Mouse (Mus musculus) CD4-positive, CD25-positive, alpha-beta regulatory T cell, adult 2 months (primary cell): ENCODE measurements around the gene Cpsf4l.

Experiments
- DNase-seq: peaks from one replicate; pipeline ENCODE4 v3.0.0-alpha.2; 2012; ENCODE audit warnings: low read depth, low spot score

Gene Cpsf4l

DNA sequence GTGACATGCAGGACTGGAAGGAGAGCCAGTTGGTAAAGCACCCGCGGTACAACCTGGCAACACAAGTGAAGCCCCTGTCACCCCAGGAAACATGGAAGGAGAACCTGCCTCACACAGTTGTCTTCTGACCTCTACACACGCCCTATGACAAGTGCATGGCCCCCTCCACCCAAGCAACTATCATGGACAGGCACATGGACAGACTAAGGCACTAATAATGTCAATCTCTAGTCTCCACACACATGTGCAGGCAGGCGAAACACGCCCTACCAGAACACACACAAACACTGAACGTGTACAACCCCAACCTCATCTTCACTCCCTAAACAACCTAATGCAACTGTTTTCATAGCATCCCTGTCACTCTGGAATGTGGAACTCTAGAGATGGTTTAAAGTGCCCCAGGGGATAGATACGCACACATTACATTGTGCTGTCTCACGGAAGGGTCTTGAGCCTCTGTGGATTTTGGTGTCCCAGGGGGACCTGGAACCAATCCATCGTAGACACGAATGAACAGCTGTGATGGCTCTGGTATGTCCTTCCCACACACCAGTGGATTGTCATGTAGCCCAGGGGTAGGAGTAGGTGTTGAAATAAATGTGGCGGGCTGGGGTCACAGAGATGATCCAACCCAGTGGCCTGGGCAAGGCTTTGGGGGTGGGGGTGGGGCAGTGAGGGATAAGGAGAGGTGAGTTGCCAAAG, 27.2 kb upstream of the Cpsf4l start:
- DNase-seq, result no peak

DNA sequence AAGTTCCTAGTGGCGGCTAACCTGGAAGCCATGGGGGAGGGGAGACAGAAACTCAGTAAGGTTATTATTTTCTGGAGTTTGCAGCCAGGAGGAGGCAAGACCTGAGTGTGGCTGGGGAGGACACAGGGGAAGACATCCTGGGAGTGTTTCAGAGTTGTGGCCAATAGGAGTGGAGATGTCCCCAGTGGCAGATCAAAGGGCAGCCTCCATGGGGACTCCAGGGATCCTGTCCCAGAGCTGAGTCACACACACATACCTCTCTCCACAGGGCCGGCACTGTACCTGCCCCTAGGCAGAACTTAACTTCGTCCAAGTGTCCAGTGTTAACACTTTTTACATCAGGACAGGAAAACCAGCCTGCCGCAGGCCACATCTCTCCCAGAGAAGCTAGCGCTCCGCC, 25.3 kb upstream of the Cpsf4l start:
- DNase-seq, result no peak

- DNase-seq, result no peak
Measured at GRCm38 (mm10) chr11:113733631-113734364, 24.0 kb upstream of the Cpsf4l start.

DNA sequence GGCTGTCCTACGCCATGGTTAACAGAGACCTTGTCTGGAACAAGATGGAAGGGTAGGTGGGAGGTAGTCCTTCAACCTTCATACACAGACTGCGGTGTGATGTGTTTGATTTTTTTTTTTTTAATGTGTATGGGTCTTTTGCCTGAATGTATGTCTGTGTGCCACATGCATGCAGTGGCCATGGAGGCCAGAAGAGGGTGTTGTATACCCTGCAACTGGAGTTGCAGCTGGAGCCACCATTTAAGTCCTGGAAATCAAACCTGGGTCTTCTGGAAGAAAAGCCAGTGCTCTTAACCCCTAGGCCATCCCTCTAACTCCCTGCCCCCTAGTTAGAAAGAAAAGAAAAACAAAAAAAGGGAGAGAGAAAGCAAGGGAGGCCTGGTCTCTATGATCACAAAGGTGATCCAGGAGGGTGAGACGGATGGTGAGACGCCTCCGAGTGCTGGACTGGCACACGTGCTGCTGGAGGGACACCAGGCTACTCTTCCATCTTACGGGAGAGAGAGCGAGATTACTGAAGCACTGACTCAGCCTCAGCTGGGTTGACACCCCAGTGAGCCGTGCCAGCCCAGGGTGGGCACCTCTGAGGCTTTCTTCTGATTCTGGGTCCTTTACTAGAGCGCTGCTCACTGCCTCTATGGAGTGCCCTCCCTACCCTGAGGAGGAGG, 22.3 kb upstream of the Cpsf4l start:
- DNase-seq, result no peak

- DNase-seq, result no peak
Measured at GRCm38 (mm10) chr11:113730879-113731278, 21.1 kb upstream of the Cpsf4l start.

GRCm38 (mm10) chr11:113729917-113730316, 20.1 kb upstream of the Cpsf4l start:
- no peak for DNase-seq

DNA sequence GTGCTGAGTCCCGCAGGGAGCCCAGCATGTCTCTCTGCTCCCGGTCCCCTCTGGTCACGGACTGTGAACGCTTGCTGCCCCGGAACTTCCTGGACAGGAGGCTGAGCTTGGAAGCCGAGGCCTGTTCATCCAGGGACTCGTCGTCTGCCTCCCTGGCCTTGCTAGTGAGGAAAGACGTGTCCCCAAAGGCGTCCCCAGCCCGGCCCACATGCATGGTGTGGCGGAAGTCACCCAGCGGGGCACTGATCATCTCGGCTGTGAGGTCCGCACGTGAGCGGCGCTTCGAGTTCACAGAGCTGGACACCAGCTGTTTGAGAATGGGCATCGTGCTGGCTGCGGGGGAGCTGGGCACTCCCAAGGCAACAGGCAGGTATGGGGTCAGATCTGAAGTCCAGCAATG, 19.4 kb upstream of the Cpsf4l start:
- DNase-seq, result no peak

GRCm38 (mm10) chr11:113727992-113728391, 18.2 kb upstream of the Cpsf4l start:
- no peak for DNase-seq

GRCm38 (mm10) chr11:113726994-113727888, 17.4 kb upstream of the Cpsf4l start:
- no peak for DNase-seq

DNA sequence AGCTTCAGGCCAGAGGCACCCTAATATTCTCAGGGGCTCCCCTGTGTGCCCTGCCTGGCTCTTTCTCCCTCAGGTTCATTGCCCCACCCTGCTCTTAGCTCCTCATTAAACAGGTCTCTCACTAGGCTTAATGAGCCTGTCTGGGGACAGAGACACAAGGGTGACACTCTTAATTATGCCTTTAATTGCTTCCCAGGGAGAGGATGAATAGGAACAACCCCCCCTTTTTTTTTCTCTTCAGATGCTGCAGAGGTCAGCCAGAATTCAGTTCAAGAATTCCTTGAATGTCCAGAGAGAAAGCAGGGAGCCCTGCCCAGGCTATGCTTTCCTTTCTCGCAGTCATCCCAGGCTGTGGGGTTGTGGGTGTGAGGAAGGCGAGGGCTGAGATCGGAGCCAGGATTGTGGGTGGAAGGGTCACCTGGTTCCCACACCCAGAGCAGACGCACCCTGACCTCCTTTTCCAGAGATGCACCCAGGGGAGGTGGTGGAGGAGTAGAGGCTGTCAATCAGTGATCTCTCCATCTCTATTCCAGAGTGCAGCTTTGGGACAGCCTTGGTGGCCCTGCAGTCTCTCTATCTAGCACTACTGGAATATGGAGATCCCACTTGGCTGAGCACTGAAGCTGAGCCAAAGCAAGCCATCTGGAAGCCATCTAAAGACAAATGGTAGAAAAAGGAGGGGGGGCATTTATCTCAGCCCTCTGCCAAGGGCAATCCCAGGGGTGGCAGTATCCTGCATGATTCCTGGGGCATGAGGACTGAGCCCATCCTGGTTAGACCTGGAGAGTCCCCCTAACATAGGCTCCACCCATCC, 15.6 kb upstream of the Cpsf4l start:
- DNase-seq, result no peak

DNA sequence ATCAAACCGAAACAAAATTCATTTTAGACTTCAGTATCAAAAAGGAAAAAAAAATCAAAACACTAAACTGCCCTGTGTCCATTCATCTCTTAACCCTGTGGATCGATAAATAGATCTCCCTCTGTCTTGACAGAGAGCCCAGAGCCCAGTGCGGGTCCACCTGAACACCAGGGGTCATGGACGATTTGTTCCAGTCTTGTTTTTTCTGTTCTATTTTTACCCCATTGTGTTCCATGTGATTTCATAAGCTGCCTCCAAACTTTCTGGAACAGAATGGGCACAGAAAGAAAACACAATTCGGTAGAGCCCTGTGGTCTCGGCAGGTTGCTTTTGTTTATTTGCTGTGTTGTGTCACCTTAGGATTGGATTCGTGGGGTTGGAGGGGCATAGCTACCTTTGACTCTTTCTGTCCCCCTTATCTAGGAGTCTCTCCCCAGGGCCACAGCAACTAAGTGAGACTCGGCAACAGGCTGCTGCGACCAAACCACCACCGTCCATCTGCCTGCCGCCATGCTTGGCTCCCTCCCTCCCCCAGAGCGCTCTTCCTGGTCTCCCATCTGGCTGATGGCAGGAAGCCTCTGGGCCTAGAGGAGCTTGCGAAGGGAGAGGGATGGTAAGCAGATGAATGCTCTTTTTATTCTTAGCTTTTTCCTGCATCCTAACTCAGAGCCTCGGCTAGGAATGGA, 12.7 kb upstream of the Cpsf4l start:
- DNase-seq, result no peak

DNA sequence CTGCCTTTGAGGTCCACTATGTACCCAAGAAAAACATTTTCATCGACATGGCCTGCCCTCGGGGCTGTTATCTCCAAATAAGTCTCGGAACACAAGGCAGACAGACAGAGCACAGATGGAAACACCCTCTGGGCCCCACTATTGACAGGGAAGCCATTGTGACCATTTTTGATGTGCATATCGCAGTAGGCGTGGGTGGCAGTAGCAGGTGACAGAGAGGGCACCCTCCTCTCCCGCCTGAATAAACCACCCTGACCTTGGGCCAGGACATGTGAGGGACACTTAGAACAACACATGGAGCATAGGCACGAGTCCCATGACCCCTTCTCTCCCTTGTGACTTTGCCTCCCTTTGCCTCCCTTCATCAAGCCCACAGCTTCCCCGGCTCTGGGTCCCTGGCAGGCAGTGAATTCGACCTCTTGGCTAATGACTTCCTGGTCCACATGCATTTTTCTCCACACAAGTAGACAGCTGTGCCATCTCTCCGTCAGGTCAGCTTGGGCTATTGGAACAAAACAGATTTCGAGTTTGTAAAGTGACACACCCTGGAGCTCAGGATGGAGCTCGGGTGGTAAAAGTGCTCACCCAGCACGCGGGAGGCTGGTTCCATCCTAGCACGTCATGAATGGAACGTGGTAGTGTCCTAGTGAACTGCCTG, 8.1 kb upstream of the Cpsf4l start:
- no peak for DNase-seq

GRCm38 (mm10) chr11:113716132-113716531, 6.3 kb upstream of the Cpsf4l start:
- no peak for DNase-seq

DNA sequence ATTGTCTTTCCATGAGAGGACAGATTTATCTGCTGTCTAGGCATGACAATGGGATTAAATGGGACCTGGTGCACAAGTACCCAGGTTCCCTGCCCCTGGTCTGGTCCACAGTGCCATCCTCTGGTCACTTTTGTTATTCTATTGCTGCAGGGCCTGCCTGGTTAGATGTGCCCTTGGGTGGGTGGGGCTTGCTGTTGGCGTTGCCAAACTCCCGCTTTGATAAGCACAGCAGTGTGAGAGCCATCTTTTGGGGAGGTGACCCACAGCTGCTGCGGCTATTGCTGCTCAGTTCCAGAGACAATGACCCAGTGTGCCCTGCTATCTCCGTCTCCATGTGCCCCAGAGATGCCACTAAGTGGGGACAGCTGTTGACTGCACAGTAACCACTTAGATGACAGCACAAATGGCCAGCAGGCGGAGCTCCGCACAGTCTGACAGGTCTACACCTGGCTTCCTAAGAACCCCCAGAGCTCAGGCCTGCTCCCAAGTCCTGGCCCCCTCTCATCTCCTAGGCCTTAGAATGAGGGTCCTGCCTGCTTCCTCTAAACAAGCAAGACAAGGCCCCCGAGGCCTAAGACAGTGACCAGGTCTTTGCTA, 5.4 kb upstream of the Cpsf4l start:
- DNase-seq, result peak; percentile 47

- DNase-seq, result no peak
Measured at GRCm38 (mm10) chr11:113711061-113711460, 1.2 kb upstream of the Cpsf4l start.

DNA sequence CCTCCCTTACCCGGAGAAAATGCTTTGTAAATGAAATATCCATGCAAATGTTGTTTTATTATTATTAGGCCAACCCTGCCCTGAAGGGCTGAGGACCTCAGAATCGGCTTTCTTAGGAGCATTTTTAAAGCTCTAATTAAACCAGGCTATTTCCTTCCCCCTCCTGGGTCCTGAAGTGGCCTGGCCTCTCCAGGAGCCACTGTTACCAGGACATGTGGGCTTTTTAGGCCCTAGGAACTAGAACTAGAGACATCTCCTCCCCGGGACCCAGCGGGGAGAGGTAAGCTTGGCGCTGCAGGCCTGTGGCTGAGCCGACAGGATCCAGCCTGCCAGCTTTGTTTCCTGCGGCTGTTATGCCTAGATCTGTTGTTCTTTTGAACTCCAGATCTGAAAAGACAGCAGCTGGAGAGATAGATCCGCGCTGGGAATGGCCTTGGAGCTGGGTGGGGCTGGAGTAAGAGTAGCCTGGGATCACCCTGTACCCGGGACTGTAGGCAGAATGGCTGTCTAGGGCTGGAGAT, 500 bp upstream of the Cpsf4l start:
- no peak for DNase-seq

GRCm38 (mm10) chr11:113709272-113709671, 545 bp downstream of the Cpsf4l start:
- DNase-seq, result no peak

GRCm38 (mm10) chr11:113708629-113709213, 1.1 kb downstream of the Cpsf4l start:
- DNase-seq, result no peak
